Mouse (Mus musculus): ENCODE results near the gene Eef1akmt3.

Eef1akmt3 gene

DNA sequence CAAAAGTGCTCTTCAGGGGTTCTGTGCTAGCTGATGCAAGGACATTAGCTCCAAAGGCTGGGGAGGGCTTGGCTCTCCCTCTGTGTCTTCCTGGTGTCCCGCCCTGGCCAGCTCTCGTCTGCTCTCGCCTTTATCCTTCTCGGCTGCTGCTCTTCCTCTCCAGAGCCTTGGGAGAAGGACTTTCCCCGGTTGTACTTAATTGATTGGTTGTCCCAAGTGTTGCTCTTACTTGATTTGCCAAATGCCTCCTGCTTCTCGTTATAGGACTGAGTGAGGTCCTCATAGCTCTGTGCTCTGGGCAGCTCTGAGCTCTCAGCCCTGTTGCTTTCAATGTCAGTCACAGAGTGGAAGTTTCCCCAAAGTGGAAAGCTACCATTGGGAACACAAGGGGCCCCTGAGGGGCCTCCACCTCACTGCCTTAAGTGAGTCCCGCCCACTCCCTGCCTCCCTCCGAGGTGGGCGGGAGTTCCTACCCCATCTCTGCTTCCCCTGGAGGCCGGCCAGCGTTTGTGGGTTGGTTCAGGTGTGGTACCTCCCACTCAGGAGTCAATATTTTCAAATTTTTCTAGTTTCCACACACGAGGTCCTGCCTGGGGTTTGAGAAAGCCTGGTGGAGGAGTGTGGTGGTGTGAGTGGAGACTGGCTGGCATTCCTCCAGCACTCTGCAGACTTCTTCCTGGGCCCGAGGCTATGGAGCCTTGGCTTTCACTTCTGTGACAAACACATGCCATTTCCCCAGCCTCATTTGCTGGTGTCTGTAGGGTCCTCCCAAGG is 43.8 kb downstream of the Eef1akmt3 start:
- DNase-seq (ENCODE audit: low spot score), result no peak

DNA sequence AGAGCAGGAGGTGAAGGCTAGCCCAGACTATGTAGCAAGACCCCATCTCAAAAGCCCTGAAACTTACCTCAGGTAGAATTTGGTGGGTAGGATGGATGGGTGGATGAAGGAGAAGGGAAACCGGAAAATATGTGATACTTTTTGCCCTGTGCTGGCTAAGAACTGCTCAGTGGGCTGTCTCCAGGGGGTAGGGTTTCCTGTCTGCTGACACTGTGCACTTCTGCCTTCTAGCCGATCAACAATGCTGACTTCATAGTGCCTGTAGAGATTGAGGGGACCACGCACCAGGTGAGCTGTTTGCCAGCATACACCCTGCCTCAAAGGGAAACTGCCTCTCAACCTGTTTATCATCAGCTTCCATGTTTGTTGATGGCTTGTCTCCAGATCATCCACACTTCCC is 47.7 kb downstream of the Eef1akmt3 start:
- DNase-seq (ENCODE audit: low spot score), result no peak

DNA sequence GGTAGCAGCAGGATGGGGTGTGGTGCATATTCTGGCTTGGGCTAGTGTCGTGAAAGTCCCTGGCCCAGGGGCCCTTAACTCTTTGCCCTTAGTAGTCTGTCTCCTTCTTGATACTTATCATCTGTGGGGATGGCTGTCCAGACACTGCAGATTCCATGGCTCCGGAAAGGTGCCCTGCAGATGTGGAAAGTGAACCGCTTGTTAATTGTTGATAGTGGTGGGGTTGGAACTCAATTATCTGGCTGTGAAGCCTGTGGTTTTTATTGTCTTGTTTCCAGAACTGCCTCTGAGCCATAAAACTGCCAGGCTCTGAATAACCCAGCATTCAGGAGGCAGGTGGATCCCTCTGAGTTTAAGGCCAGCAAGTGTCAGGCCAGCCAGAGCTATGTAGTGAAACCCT is 49.6 kb downstream of the Eef1akmt3 start:
- DNase-seq (ENCODE audit: low spot score), result no peak

DNA sequence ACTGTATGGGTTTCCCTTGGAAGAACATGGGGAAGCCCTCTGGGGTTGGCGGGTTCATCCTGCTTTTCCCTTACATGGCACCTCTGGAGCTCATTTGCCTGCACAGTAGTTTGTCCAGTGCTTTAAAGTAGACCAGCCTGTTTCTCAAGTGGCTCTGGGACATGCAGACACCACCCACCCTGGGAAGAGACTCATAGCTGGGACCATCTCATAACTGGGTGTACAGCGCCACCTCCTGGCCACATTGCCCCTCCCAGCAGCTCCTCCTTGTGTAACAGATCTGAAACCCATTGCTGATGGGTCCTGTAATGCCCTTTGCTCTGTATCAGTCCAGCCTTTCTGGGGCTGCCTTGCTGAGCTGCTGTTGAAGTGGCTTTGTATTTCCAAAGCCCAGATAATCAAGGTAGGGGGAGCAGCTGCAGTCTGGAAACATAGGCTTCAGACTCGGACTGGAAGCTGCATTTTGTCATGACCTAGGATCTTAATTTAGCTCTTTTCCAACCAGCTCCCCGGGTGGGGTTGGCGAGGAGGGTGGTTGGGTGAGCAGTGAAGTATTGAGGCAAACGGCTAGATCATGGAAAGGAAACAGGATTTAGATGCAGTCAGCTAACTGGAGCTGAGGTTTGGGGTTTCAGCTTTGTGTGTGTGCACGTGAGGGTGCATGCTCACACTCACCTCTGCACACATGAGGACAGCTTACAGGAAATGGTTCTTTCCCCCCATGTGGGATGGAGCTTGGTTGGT is 50.8 kb downstream of the Eef1akmt3 start:
- peak; percentile 95 for DNase-seq (ENCODE audit: low spot score)

DNA sequence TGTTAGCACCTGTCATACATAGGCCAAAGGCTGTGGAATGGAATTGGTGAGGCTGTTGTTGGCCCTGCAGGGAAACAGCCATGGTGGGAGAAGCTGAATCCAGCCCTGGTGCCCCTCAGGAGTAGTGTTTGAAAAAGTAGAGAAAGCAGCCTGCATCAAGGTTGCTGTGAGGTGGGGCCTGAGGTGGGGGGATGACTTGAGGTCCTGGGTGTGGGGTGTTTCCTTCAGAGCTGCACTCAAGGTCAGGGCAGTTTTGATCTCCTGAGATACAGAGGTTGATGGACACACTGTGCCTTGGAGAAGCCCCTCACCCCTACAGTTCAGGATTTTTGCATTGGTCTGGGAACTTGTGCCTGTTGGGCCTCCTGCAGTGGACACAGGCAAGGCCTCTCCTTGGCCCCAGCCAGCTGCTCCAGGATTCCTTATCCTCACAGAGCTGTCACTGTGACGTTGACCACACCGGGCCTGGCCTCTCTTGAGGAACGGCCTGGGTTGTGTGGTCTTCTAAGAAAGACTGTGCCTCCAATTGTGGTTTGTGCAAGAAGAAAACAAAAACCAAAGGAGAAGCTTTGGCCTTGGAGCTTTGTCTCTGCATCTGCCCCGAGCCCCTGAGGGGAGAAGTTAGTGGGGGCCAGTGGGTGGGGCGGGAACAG is 52.7 kb downstream of the Eef1akmt3 start:
- DNase-seq (ENCODE audit: low spot score), result no peak

DNA sequence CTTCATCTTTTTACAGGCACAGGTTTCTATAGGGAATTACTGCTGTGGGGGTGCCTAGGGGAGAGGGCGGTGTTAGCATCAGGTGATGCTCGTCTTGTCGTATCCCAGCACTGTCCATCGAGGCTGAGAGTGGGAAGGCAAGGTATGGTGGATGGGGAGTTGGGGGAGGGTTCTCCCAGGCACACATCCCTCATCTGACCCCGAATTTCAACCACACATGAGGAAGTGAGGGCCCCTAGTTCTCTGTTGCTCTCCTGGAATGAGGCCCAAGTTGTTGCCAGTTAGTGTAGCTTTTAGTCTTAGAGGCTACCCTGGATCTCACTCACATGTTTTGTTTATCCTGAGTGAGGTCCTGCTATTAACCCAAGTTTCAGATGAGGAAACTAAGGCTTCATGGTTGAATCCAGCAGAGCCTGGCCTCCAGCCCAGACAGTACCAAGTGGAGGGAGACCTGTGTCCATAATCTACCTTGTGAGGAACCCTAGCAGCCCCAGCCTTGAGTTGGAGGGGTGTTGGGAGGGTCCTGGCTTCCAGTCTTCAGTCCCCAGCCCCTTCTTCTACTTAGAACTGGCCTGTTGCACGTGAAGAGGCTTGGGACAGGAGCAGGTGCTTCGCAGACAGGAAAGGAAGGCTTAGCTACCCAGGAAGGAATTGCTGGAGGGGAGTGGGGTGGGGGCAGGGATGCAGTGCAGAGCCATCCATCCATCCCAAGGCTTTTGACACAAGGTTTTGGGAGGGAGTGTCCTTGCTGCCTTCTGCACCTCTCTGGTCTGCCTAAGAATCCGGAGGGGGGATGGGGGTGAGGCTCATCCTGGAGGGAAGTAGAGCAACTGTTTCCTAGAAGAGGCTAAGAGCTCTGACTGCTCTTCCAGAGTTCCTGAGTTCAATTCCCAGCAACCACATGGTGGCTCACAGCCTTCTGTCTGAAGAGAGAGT is 53.9 kb downstream of the Eef1akmt3 start:
- no peak for DNase-seq (ENCODE audit: low spot score)

DNA sequence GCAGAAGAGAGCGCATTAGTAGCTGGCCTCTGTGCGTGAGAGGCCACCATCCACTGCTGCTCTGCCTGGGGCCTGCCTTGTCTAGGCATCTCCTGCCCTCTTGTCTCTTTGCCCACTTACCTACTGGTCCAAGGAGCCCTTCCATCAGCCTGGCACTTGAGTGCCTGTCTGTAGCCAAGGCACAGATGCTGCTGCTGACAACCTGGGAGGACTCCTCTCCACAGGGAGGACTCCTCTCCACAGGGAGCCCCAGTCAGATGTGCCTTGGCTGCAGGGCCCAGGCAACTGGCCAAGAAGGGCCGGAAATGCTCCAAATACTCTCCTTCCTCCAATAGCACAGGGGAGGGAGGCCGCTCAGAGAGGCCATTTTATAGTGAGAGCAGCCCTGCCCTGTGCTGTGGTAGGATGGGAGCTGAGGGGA is 54.8 kb downstream of the Eef1akmt3 start:
- no peak for DNase-seq (ENCODE audit: low spot score)

DNA sequence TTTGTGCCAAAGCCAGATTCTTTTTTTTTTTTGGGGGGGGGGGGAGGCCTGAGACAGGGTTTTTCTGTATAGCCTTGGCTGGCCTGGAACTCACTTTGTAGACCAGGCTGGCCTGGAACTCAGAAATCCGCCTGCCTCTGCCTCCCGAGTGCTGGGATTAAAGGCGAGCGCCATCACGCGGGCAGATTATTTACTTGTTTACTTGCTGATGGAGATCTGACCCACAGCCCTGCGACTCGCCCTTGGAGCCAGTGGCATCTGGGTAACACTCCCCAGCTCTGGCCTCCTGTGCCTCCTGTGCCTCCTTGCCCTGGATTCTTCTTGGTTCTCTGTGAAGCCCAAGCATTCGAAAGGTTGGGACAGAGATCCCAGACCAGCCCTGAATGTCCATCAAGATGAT is 55.7 kb downstream of the Eef1akmt3 start:
- no peak for DNase-seq (ENCODE audit: low spot score)

DNA sequence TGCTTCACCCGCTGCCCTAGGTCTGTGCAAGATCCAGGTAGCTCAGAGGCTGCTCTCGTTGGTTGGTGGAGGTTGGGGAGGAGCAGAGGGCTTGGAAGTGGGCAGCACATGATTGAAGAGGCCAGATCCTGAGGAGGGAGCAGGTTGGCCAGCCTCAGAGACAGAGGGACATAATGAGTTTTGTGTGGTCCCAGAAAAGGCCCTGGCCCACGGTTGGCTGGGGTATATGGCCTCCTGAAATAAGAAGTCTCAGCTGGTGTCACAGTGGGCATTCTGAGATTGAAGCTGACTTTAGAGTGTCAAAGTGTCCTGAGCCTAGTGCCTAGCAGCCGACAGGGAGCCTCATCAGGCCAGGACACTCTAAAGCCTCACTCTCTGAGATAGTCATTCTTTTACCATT is 56.2 kb downstream of the Eef1akmt3 start:
- no peak for DNase-seq (ENCODE audit: low spot score)

DNA sequence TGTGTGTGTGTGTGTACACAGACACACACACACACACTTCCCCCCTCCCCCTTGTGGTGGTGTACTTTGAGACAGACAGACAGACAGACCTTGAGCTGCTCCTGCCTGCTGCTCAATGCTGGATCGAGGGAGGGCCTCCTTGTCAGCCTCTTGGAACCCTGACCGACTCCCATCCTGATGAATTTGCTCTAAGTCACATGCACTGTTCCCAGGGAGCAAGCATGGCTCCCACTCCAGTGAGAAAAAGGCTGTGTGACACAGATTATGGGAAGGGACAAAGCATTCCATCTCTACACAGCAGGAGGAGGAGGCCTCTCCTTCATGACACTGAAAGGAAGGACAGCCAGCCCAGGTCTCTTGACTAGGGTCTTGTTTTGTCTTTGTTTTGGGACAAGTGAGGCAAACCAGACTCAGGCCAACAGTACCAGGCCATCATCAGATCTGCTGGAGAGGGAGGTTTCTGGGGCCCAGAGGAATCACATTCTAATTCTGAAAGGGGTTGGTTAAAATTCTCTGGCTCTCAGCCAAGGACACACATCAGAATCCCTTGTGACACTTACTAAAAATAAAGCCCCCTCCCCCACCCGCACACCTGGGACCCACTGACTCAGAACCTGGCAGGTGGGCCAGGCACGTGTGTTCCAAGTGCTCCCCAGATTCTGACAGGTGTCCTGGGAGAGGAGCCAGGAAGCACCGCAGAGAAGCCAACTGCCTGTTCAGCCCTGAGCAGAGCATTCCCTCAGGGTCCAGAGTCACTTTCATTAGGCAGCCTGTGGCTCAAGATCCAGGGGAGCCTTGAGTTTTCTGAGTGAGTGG is 56.9 kb downstream of the Eef1akmt3 start:
- DNase-seq (ENCODE audit: low spot score), result no peak

DNA sequence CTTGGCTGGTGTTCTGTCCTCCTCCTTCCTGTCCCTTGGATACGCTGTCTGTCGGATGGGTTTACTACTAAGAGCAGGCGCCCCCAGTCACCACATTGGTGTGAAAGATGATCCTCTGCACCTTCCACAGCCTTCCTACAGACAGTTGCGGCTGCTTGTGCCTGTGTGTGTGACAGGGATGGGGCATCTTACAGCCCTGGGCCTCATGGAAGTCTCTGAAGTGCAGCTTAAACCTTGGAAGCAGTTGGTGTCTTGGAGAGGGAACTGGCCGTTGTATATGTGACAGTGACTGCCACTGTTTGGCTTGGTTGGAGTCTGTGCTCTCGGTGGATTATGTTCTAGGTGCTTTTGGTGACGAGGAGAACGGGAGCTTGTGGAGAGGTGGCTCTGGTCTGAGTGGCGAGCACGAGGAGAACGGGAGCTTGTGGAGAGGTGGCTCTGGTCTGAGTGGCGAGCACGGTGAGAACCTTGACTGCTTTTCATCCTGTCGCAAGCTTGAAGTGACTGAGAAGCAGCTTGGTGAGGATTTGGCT is 58.1 kb downstream of the Eef1akmt3 start:
- no peak for DNase-seq (ENCODE audit: low spot score)

DNA sequence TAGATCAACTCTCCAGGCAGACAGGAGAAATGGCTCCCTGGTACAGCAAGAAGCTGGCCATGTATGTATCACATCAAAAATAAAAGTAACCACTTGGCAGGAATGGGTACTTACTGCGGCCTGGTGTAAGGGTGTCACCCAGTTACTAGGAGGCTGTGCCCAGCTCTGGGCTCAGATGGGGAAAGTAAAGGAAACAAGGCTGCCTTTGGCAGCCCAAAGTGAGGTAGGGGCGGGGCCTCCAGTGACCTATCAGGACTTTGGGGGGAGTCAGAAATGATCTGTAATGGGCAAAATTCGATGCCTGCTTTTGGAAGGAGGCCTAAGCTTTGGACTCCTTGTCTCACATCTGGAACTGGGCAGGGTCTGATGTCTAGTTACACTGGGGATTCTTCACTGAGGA is 59.6 kb downstream of the Eef1akmt3 start:
- no peak for DNase-seq (ENCODE audit: low spot score)
